Mouse (Mus musculus): ENCODE measurements around the gene Olfr524.

- no peak for TF ChIP-seq CEBPB (IDR thresholded peaks at IDR 0.05; ENCODE audit: insufficient read depth, poor library complexity, severe bottlenecking)
- no peak for TF ChIP-seq POLR2A (IDR thresholded peaks at IDR 0.05; ENCODE audit: insufficient read length, low read depth)
- TF ChIP-seq MAX (IDR thresholded peaks at IDR 0.05; ENCODE audit: low read depth): no peak
- no peak for TF ChIP-seq TCF12 (IDR thresholded peaks at IDR 0.05; ENCODE audit: insufficient read depth, poor library complexity, severe bottlenecking)
- TF ChIP-seq POLR2AphosphoS2 (IDR thresholded peaks at IDR 0.05; ENCODE audit: insufficient read length, low read depth): no peak
- no peak for TF ChIP-seq E2F4 (IDR thresholded peaks at IDR 0.05; ENCODE audit: insufficient read depth)
- no peak for TF ChIP-seq USF1 (IDR thresholded peaks at IDR 0.05; ENCODE audit: low read depth)
- TF ChIP-seq MYOG (IDR thresholded peaks at IDR 0.05; ENCODE audit: control insufficient read depth in 1 of 3, insufficient read depth in 1 of 3, insufficient read length in 2 of 3, low read depth in 2 of 3): no peak
- TF ChIP-seq SRF (IDR thresholded peaks at IDR 0.05; ENCODE audit: control insufficient read depth, insufficient read length, low read depth): no peak
- no peak for TF ChIP-seq MYOD1 (IDR thresholded peaks at IDR 0.05; ENCODE audit: control insufficient read depth in 1 of 3, insufficient read length in 2 of 3, low read depth in 2 of 3)
- no peak for TF ChIP-seq TCF3 (IDR thresholded peaks at IDR 0.05; ENCODE audit: insufficient read length, low read depth)
- no peak for TF ChIP-seq REST (IDR thresholded peaks at IDR 0.05; ENCODE audit: insufficient read depth, insufficient read length)
Observed at GRCm38 (mm10) chr7:140172936-140173335, 32.8 kb downstream of the Olfr524 start, which contains the start of gene Olfr523.
